Mouse (Mus musculus) retina, postnatal 7 days (tissue): ENCODE measurements around the gene Ndufaf3.
A peak's percentile ranks its signal among the peaks of the same experiment; 100 is the strongest.

ENCODE experiments used
- DNase-seq: peaks from one replicate; pipeline ENCODE4 v3.0.0-alpha.2; 2012; ENCODE audit warnings: low read depth, low spot score

Gene Ndufaf3

GRCm38 (mm10) chr9:108573774-108574690 lies 6.8 kb upstream of the Ndufaf3 start:
- peak; percentile 67 for DNase-seq

GRCm38 (mm10) chr9:108572321-108572720 lies 5.1 kb upstream of the Ndufaf3 start:
- DNase-seq = no peak

DNA sequence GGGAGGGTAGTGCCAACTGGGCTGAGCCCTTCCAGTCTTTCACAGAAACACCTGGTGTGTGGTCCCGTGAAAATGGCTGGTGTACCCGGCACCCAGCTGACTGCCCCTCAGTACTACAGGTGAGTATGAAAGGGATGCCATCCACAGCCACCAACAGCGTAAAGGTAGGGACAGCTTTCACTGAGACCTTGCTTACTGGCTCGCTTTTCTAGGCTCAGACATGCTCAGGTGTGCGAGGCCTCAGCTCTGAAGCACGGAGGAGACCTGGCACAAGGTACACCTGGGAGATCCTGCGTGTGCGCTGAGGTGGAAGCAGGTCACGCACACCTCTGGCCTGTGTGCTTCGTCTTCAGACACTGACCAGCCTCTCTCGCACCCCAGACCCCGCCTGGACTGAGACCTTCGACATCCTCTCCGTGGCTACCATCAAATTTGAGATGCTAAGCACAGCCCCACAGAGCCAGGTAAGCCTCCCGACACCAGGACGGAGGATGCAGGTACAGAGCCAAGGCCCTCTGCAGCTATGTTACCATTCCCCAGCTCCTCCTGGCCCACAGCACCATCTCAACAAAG lies 4.3 kb upstream of the Ndufaf3 start:
- no peak for DNase-seq

- no peak for DNase-seq
These were observed 3.1 kb upstream of the Ndufaf3 start for GRCm38 (mm10) chr9:108570207-108570896.

DNA sequence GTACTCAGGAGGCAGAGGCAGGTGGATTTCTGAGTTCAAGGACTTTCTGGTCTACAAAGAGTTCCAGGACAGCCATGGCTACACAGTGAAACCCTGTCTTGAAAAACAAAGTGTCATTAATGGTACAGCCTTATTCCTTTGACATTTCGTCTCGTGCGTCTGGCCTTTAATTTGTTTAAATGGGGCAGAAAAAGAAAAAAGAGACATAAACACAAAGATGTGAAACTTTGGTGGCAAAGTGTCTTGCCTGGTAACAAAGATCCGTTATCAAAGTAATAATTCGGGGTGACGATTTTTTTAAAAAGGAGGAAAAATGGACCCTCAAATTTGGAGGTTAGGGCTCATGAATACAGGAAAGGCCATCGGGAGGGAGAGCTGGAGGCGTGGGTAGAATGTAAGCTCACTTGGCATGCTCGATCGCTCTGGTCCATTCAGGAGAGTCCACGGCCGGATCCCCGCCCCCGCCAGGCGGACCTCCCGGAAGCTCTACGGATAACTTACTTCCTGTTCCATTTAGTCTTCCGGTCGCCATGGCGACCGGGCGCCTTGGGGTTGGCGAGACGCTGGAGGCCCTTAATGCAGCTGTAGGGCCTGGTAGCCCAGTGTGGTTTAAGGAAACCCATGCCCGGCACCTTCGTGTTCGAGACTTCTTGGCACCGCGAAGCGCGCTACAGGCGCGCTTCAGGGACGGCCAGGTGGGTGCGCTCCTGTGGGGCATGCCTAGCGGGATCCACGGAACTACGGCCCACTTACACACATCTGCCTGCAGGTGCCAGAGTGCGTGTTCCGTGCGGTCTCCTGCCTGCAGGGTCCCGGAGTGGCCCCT lies 2.4 kb upstream of the Ndufaf3 start, which contains the start of gene Dalrd3:
Gene Dalrd3, plus strand, starts transcription at position 506 of the 826 bp plus-strand sequence.
- peak; percentile 76 for DNase-seq

DNA sequence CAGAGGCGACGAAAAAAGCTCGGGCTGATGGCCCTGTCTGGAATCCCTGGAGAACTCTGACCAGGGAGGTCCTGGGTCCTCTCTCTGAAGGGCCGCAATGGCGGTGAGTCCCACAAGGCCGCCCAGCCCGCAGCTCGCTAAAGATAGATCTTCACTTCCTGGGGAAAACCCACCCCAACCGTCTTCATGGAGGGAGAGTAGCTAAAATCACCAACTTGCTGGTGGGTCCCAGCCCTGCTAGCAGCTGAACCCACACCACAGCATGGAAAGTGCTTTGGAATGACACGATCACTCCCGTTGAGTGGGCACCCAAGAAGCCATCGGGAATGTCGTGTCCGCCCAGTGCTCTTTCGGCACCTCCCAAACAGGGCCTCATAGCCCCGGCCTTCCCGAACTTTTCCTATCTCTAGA lies 1.3 kb upstream of the Ndufaf3 start:
- DNase-seq = no peak

DNA sequence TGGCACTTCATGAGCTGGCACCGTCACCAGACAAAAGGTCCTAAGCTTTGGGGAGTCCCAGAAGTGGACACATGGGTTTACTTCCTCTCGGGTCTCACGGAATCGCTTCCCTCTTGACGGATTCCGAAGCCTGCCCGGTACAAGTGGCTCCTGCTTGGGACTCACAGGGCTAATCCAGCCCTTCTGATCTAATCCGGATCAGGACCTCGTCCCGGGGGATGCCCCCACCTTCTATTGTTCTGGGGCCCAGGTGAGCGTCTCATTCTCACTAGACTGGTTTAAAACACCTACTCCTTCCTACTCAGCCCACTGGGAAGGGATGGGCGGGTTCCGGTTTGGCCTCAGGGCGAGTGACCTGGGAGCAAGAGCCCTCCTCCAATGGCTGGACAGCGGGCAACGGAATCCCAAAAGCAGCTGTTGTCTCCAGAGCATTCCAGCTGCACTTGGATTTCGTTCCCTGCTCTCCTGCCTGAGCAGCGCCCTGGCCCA lies 741 bp upstream of the Ndufaf3 start:
- peak; percentile 58 for DNase-seq

DNA sequence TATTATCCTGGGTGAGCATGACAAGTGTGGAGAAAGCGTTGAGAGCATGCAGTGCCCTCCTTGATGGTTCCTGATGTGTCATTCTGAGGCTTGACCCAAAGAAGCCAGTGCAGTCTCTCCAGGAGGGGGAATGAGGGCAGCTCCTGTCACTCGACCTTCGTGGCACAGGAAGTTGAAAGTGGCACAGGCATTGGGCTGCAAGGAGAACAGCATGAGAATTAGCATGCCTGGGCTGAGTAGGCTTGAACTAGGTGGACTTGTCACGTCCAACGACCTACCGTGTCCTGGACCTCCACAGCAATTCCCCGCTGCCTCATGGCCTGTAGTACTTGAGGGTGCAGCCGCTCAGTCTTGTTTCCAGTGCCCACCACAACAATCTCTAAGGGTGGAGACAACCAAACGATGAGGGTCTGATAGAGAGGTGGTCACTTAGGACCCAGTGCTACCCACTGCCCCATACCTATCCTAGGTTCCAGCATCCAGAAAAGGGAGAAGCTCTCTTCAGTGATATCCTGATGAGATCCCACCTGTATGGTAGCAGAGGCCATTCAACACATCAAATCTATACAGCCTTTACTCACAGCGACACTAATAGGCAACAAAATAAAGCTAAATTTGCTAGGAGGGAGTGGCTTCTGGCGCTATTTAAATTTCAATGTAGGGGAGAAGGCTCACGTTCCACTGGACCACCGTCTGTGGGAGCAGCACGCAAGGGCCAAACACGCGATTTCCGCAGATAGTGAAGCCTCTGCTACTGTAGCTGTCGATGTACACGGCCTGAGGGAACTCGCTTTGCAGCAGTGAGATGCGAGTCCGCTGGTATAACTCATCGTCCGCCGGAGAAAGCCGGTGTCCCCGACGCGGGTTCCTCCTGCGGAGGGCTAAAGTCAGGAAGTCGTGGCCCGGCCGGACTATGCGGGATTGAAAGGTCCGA lies 1.1 kb downstream of the Ndufaf3 start:
- no peak for DNase-seq

- no peak for DNase-seq
These were observed 3.1 kb downstream of the Ndufaf3 start for GRCm38 (mm10) chr9:108564131-108564530.

DNA sequence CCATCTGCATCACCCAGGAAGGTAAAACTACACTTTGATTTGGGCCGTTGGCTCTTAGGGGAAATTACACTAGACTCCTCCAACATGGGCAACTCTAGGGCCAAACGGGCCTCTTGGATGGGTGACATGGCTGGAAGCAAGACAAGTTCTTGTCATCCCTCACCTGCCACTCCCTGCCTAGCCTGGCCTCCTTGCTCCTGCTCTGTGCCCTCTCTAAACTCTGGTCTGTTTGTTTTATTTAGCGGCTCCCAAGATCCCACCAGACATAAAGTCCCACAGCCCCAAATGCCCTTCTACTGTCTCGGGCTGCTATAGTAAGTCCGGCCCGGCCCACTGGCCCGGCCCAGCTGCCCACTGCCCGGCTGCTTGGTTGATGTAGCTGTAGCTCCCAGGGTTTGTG lies 3.6 kb downstream of the Ndufaf3 start:
- DNase-seq = no peak

DNA sequence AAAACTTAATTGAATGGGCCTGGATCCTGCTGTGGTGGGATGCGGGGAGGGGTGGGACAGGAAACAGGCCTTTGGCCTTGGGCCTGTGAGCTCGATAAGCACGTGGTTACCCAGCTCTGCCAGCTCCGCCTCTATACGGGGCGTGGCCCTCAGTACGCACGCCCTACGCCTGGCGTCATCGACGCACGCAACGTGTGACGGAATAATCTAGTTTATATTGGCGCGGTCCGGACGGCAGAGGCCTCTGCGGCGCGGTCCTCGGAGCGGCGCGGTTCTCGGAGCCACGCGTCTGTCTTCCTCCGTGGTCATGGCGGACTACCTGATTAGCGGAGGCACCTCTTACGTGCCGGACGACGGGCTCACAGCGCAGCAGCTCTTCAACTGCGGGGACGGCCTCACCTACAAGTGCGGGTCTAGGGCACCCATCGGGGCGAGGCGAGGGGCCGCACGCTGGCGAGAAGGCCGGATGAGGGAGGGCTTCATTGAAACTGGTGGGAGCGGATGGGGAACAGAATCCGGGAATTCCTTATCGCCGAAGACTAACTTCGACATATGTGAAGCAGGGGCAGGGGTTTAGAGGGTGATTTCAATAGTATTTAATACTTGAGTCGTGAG lies 6.9 kb downstream of the Ndufaf3 start, which contains the start of gene Impdh2:
Gene Impdh2, plus strand, starts transcription at position 60 of the 615 bp plus-strand sequence.
- peak; percentile 93 for DNase-seq

GRCm38 (mm10) chr9:108559169-108559568 lies 8.1 kb downstream of the Ndufaf3 start:
- no peak for DNase-seq

DNA sequence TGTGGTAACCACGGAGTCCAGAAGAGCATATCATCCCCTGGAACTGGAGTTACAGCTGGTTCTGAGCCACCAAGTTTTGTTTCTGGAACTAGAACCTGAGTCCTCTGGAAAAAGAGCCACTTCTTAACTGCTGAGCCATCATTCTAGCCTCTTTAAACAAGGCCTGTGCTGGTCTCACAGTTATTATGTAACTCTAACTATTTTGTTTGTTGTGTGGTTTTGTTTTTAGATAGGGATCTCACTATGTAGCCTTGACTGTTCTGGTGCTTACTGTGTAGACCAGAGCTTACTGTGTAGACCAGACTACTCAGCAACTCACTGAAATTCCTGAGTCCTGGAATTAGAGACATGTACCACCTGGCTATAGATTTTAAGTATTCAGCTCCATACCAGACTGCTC lies 20.4 kb downstream of the Ndufaf3 start:
- DNase-seq = no peak

DNA sequence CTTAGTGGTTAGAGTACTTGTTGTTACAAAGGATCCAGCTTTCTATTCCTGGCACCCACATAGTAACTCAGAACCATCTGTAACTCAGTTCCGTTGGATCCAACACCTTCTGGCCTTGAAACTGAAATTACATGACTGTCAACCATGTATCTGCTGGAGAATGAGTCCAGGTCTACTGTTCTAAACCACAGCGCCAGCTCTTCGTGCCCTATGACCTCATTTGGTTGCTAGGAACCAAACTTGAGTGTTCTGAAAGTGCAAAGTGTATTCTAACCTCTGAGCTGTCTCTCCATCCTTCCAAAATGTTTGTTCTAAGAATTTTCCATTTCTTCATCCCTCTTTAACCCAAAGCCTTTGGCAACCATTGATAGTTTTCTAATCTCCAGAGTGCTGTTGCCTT lies 21.2 kb downstream of the Ndufaf3 start:
- DNase-seq = no peak

DNA sequence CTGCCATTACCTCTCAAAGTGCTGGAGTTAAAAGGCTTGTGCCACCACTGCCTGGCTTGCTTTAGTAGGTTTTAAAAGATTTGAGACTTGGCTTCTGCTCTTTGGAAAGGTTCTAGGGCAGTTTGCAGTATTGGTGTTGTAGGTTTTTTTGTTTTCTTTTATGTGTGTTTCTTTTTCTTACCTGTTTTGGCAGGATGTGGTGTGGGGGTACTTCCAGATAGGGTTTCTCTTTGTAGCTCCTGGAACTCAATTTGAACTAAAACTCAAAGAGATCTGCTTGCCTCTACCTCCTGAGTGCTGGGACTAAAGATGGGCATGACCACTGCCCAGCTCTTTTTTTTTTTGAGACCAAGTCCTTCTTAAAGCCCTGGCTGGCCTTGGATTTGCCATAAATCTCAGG lies 26.4 kb downstream of the Ndufaf3 start:
- no peak for DNase-seq

DNA sequence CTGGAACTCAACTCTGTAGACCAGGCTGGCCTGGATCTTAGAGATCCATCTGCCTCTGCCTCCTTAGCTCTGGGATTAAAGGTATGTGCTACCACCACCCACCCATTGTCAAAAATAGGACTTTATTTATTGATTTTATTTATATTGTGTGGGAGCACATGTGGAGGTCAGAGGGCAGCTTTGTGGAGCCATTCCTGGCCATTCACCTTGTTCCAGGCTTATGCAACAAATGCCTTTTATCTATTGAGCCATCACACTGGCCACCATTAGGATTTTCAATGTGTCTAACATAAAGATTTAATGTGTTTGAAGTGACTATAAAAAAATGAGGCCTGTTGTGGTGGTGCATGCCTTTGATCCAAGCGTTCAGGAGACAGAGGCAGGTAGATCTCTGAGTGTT lies 35.7 kb downstream of the Ndufaf3 start:
- no peak for DNase-seq

DNA sequence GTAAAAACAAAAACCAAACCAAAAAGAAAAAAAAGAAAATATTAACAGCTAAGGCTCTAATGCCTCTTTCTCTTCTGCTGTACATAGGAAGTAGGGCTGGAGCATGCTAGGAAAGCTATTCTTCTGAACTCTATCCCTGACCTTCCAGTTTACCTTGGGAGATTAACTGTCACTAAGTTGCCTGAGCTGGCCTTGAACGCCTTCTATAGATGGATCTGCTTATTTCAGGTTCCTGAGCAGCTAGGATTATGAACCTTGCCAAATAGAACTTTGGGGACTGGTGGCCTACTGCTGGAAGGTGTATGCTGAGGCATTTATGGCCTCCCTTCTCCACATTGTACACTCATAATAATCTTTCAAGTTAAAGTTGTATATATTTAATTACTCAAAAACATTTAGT lies 36.3 kb downstream of the Ndufaf3 start:
- DNase-seq = no peak

GRCm38 (mm10) chr9:108525400-108525799 lies 41.8 kb downstream of the Ndufaf3 start:
- no peak for DNase-seq

- no peak for DNase-seq
These were observed 43.9 kb downstream of the Ndufaf3 start for GRCm38 (mm10) chr9:108523341-108523740.

- DNase-seq = no peak
These were observed 45.6 kb downstream of the Ndufaf3 start for GRCm38 (mm10) chr9:108521604-108522003.
